Mouse (Mus musculus) small intestine, adult 2 months (tissue): ENCODE measurements around the gene Pygm. TPM values are rescaled to one million over a fixed set of nuclear protein-coding genes. Genes with fewer than 3 reads are reported as not detected.

ENCODE experiments used
- H3K27ac ChIP-seq: fragments of 200-500 bp; 2 replicates; pipeline ENCODE4 v1.5.1; 2012; ENCODE audit warnings: low read depth, low read length, control low read depth, inconsistent platforms; ENCODE audit not compliant: insufficient read depth
- H3K27me3 ChIP-seq: fragments of 200-500 bp; 2 replicates; pipeline ENCODE4 v1.6.1; 2012; ENCODE audit warnings: mild to moderate bottlenecking, moderate library complexity, low read length, inconsistent platforms; ENCODE audit not compliant: control insufficient read depth, insufficient read depth
- H3K36me3 ChIP-seq: fragments of 200-500 bp; 2 replicates; pipeline ENCODE4 v1.6.1; 2012; ENCODE audit warnings: mild to moderate bottlenecking, low read length, control low read depth, inconsistent platforms; ENCODE audit not compliant: control insufficient read depth, insufficient read depth
- H3K4me1 ChIP-seq: fragments of 200-500 bp; 2 replicates; pipeline ENCODE4 v1.6.1; 2012; ENCODE audit warnings: low read length, inconsistent platforms, mixed read lengths; ENCODE audit not compliant: control insufficient read depth, insufficient read depth, insufficient read length
- H3K4me3 ChIP-seq: fragments of 200-500 bp; 2 replicates; pipeline ENCODE4 v1.5.1; 2012; ENCODE audit warnings: low read depth, mild to moderate bottlenecking, control low read depth, inconsistent platforms, low read length, moderate library complexity
- CTCF ChIP-seq: fragments of 200-500 bp; IDR thresholded peaks from 2 replicates; pipeline ENCODE4 v1.5.1; 2012; ENCODE audit warnings: low read depth, mild to moderate bottlenecking, control low read depth, inconsistent platforms, low read length, moderate library complexity, mixed read lengths; ENCODE audit not compliant: insufficient replicate concordance, insufficient read length; ENCODE audit errors: extremely low read depth
- POLR2A ChIP-seq: fragments of 200-500 bp; IDR thresholded peaks from 2 replicates; pipeline ENCODE4 v1.6.1; 2012; ENCODE audit warnings: low read depth, mild to moderate bottlenecking, control low read depth, inconsistent platforms, low read length, moderate library complexity
- WGBS: fragments of 180-500 bp; shearing (Covaris S2); methylation state at CpG from one replicate; pipeline ENCODE4 v1.1.7; 2018; 5-methylcytosine and 5-hydroxymethylcytosine counted together
- polyA plus RNA-seq: library from polyadenylated mRNA; depleted of rRNA; stranded (reverse); fragments of >200 nt; gene quantifications from 2 replicates; pipeline ENCODE4 v1.2.3, GENCODE M21; 2012

Gene Pygm
- polyA plus RNA-seq, 1 experiment, result 3.2 TPM

- H3K4me3 ChIP-seq, result no peak overlapping the region
- peaks cover 57% of the 10 kb centered on the region for H3K36me3 ChIP-seq
- no peaks in the 10 kb centered on the region for H3K27me3 ChIP-seq
- WGBS, result 80% methylated on average over 11 of the region's 11 CpGs
- TF ChIP-seq CTCF (no peak), POLR2A (no peak)
- no peak overlapping the region for H3K27ac ChIP-seq
- H3K4me1 ChIP-seq, result no peaks in the 10 kb centered on the region
These were observed 6.7 kb upstream of the Pygm start for GRCm38 (mm10) chr19:6377327-6378040.

- WGBS, result 93% methylated on average over 9 of the region's 9 CpGs
- no peaks in the 10 kb centered on the region for H3K4me1 ChIP-seq
- no peak overlapping the region for H3K4me3 ChIP-seq
- H3K27me3 ChIP-seq, result no peaks in the 10 kb centered on the region
- no peak overlapping the region for H3K27ac ChIP-seq
- H3K36me3 ChIP-seq, result peaks cover 29% of the 10 kb centered on the region
- no peak for TF ChIP-seq POLR2A
- no peak for TF ChIP-seq CTCF
These were observed 3.6 kb upstream of the Pygm start for GRCm38 (mm10) chr19:6380411-6381166.

DNA sequence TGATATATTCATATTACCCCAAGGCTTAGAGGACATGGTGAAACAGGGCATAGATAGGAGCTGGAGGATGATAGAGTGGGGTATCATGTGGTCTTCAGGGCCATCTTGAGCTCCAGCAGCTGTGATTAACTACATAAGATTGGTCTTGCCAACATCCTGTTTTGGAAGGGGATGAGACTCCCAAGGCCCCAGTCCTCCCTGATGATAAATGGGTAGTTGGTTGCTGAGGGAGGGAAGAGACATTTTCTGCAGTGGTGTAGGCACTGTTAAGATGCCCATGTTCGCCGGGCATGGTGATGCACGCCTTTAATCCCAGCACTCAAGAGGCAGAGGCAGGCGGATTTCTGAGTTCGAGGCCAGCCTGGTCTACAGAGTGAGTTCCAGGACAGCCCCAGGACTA lies 3.0 kb upstream of the Pygm start:
- no peak for TF ChIP-seq CTCF
- no peak for TF ChIP-seq POLR2A
- Histone ChIP-seq H3K36me3 (peaks cover 22% of the 10 kb centered on the region), H3K27ac (no peak overlapping the region), H3K4me3 (no peak overlapping the region), H3K4me1 (no peaks in the 10 kb centered on the region), H3K27me3 (no peaks in the 10 kb centered on the region)
- WGBS, result 91% methylated on average over 5 of the region's 5 CpGs

GRCm38 (mm10) chr19:6382323-6382924 lies 1.8 kb upstream of the Pygm start:
- 50% methylated on average over 4 of the region's 4 CpGs for WGBS
- TF ChIP-seq POLR2A (no peak), CTCF (no peak)
- no peak overlapping the region for H3K27ac ChIP-seq

DNA sequence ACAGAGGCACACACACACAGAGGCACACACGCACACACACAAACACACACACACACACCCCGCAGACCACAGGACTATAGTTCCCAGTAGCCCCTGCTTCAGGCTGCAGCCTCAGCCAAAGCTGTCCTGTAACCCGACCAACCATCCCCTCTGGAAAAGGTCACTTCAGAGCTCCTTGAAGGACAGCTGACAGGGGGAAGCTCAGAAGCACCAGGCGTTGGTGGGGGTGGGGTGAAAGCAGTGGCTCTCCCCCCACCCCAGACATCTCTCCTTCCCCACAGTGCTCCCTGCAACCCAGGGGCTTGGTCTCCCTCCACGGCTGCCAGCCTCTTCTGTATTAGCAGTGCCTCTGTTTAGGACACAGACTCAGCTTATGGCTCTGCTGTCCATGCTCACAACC lies 729 bp upstream of the Pygm start:
- no peak overlapping the region for H3K4me3 ChIP-seq
- no peak for TF ChIP-seq CTCF
- no peak for TF ChIP-seq POLR2A
- WGBS, result 48% methylated on average over 5 of the region's 5 CpGs
- H3K36me3 ChIP-seq, result 0 out of 2 replicates have a peak, but pooled peaks cover 2% of the 10 kb centered on the region
- no peak overlapping the region for H3K27ac ChIP-seq
- H3K4me1 ChIP-seq, result no peaks in the 10 kb centered on the region
- H3K27me3 ChIP-seq, result no peaks in the 10 kb centered on the region

More at GRCm38 (mm10) chr19:6382323-6382924, 1.8 kb upstream of the Pygm start:
- peaks cover 11% of the 10 kb centered on the region for H3K36me3 ChIP-seq
- no peak overlapping the region for H3K4me3 ChIP-seq
- no peaks in the 10 kb centered on the region for H3K27me3 ChIP-seq
- H3K4me1 ChIP-seq, result no peaks in the 10 kb centered on the region

GRCm38 (mm10) chr19:6384954-6385353 lies 755 bp downstream of the Pygm start:
- Histone ChIP-seq H3K4me3 (peak overlapping the region; percentile 14), H3K27ac (no peak overlapping the region; the same call in 1 of the 2 replicates), H3K36me3 (no peaks in the 10 kb centered on the region), H3K27me3 (no peaks in the 10 kb centered on the region), H3K4me1 (peaks cover 9% of the 10 kb centered on the region)
- no peak for TF ChIP-seq POLR2A
- no peak for TF ChIP-seq CTCF
- WGBS, result 75% methylated on average over 11 of the region's 11 CpGs

- H3K4me1 ChIP-seq, result peaks cover 9% of the 10 kb centered on the region
- no peaks in the 10 kb centered on the region for H3K36me3 ChIP-seq
- no peak overlapping the region for H3K4me3 ChIP-seq
- TF ChIP-seq CTCF (no peak), POLR2A (no peak)
- H3K27me3 ChIP-seq, result no peaks in the 10 kb centered on the region
- no peak overlapping the region for H3K27ac ChIP-seq
- WGBS, result 80% methylated on average over 5 of the region's 5 CpGs
These were observed 1.2 kb downstream of the Pygm start for GRCm38 (mm10) chr19:6385419-6385818.
